Mouse (Mus musculus): ENCODE measurements at regions not wholly inside any gene's neighbourhood (a gene's known extent, or its start where the extent isn't known, plus 50 kb on each side); places are given as distances from the start of the nearest gene placed in this dataset.

GRCm38 (mm10) chr16:25042669-25043440 lies 243.8 kb upstream of the Tprg start:
- Histone ChIP-seq H3K36me3 (ENCODE audit: control insufficient read depth, insufficient read depth, low read length, poor library complexity, severe bottlenecking) (no peaks in the 10 kb centered on the region), H3K4me3 (ENCODE audit: insufficient read depth in 1 of 2, low read depth in 1 of 2, low read length in 2 of 2, poor library complexity in 1 of 2, severe bottlenecking in 1 of 2) (no peak overlapping the region), H3K4me1 (ENCODE audit: control insufficient read depth in 2 of 2, insufficient read depth in 2 of 2, low read length in 2 of 2, poor library complexity in 1 of 2) (peaks cover 15 to 26% of the 10 kb centered on the region in 2 experiments; a peak in 3 of 4 replicates), H3K9ac (ENCODE audit: insufficient read depth, low read depth, low read length, poor library complexity, severe bottlenecking) (no peak overlapping the region), H3K9me3 (ENCODE audit: control insufficient read depth, insufficient read depth, low read depth, low read length) (no peaks in the 10 kb centered on the region), H3K27ac (ENCODE audit: insufficient read depth, low read depth, low read length, poor library complexity, severe bottlenecking) (no peak overlapping the region)
- no peak for TF ChIP-seq MAFK (IDR thresholded peaks at IDR 0.05; ENCODE audit: insufficient read depth, low read depth, low read length)
- TF ChIP-seq CHD2 (IDR thresholded peaks at IDR 0.05; ENCODE audit: low read depth, low read length) = no peak
- no peak for TF ChIP-seq ZNF384 (IDR thresholded peaks at IDR 0.05; ENCODE audit: low read depth, low read length)
- no peak for TF ChIP-seq HCFC1 (IDR thresholded peaks at IDR 0.05; ENCODE audit: borderline replicate concordance, insufficient read depth, low read length)
- no peak for TF ChIP-seq ZC3H11A (IDR thresholded peaks at IDR 0.05; ENCODE audit: borderline replicate concordance, low read depth, low read length)
- in situ Hi-C loops (cut with MboI; ENCODE audit: low sequenced_read_pairs in 2 of 2, unreplicated experiment in 2 of 2) = no loop called here
- DNase-seq (ENCODE audit: low read depth, low spot score) = no peak

- Histone ChIP-seq H3K27ac (ENCODE audit: insufficient read depth, low read depth, low read length, poor library complexity, severe bottlenecking) (no peak overlapping the region), H3K36me3 (ENCODE audit: control insufficient read depth, insufficient read depth, low read length, poor library complexity, severe bottlenecking) (no peaks in the 10 kb centered on the region), H3K4me1 (ENCODE audit: control insufficient read depth in 2 of 2, insufficient read depth in 2 of 2, low read length in 2 of 2, poor library complexity in 1 of 2) (peaks cover 15 to 22% of the 10 kb centered on the region in 2 experiments; a peak in 3 of 4 replicates), H3K9me3 (ENCODE audit: control insufficient read depth, insufficient read depth, low read depth, low read length) (no peaks in the 10 kb centered on the region), H3K4me3 (ENCODE audit: insufficient read depth in 1 of 2, low read depth in 1 of 2, low read length in 2 of 2, poor library complexity in 1 of 2, severe bottlenecking in 1 of 2) (no peak overlapping the region), H3K9ac (ENCODE audit: insufficient read depth, low read depth, low read length, poor library complexity, severe bottlenecking) (no peak overlapping the region)
- in situ Hi-C loops (cut with MboI; ENCODE audit: low sequenced_read_pairs in 2 of 2, unreplicated experiment in 2 of 2) = no loop called here
- no peak for TF ChIP-seq MAFK (IDR thresholded peaks at IDR 0.05; ENCODE audit: insufficient read depth, low read depth, low read length)
- no peak for TF ChIP-seq ZNF384 (IDR thresholded peaks at IDR 0.05; ENCODE audit: low read depth, low read length)
- no peak for TF ChIP-seq CHD2 (IDR thresholded peaks at IDR 0.05; ENCODE audit: low read depth, low read length)
- no peak for TF ChIP-seq HCFC1 (IDR thresholded peaks at IDR 0.05; ENCODE audit: borderline replicate concordance, insufficient read depth, low read length)
- TF ChIP-seq ZC3H11A (IDR thresholded peaks at IDR 0.05; ENCODE audit: borderline replicate concordance, low read depth, low read length) = no peak
- DNase-seq (ENCODE audit: low read depth, low spot score) = no peak
Observed at GRCm38 (mm10) chr16:25044637-25045036, 242.0 kb upstream of the Tprg start.

- TF ChIP-seq ZNF384 (IDR thresholded peaks at IDR 0.05; ENCODE audit: low read depth, low read length) (no peak), CHD2 (IDR thresholded peaks at IDR 0.05; ENCODE audit: low read depth, low read length) (no peak), HCFC1 (IDR thresholded peaks at IDR 0.05; ENCODE audit: borderline replicate concordance, insufficient read depth, low read length) (no peak), ZC3H11A (IDR thresholded peaks at IDR 0.05; ENCODE audit: borderline replicate concordance, low read depth, low read length) (no peak), MAFK (IDR thresholded peaks at IDR 0.05; ENCODE audit: insufficient read depth, low read depth, low read length) (no peak)
- Histone ChIP-seq H3K9ac (ENCODE audit: insufficient read depth, low read depth, low read length, poor library complexity, severe bottlenecking) (no peak overlapping the region), H3K4me3 (ENCODE audit: insufficient read depth in 1 of 2, low read depth in 1 of 2, low read length in 2 of 2, poor library complexity in 1 of 2, severe bottlenecking in 1 of 2) (no peak overlapping the region), H3K36me3 (ENCODE audit: control insufficient read depth, insufficient read depth, low read length, poor library complexity, severe bottlenecking) (no peaks in the 10 kb centered on the region), H3K9me3 (ENCODE audit: control insufficient read depth, insufficient read depth, low read depth, low read length) (no peaks in the 10 kb centered on the region), H3K4me1 (ENCODE audit: control insufficient read depth in 2 of 2, insufficient read depth in 2 of 2, low read length in 2 of 2, poor library complexity in 1 of 2) (peaks cover 5 to 6% of the 10 kb centered on the region in 2 experiments; a peak in 3 of 4 replicates), H3K27ac (ENCODE audit: insufficient read depth, low read depth, low read length, poor library complexity, severe bottlenecking) (no peak overlapping the region)
- in situ Hi-C loops (cut with MboI; ENCODE audit: low sequenced_read_pairs in 2 of 2, unreplicated experiment in 2 of 2) = no loop called here
- DNase-seq (ENCODE audit: low read depth, low spot score) = no peak
Observed at GRCm38 (mm10) chr16:25047726-25048125, 238.9 kb upstream of the Tprg start.

GRCm38 (mm10) chr16:25049928-25050510 lies 236.6 kb upstream of the Tprg start:
- DNase-seq (ENCODE audit: low read depth, low spot score) = no peak

More at GRCm38 (mm10) chr16:25049928-25050510, 236.6 kb upstream of the Tprg start:
- TF ChIP-seq ZC3H11A (IDR thresholded peaks at IDR 0.05; ENCODE audit: borderline replicate concordance, low read depth, low read length) (no peak), MAFK (IDR thresholded peaks at IDR 0.05; ENCODE audit: insufficient read depth, low read depth, low read length) (peak; percentile 92)
- Histone ChIP-seq H3K27ac (ENCODE audit: insufficient read depth, low read depth, low read length, poor library complexity, severe bottlenecking) (no peak overlapping the region), H3K4me3 (ENCODE audit: insufficient read depth in 1 of 2, low read depth in 1 of 2, low read length in 2 of 2, poor library complexity in 1 of 2, severe bottlenecking in 1 of 2) (no peak overlapping the region), H3K9ac (ENCODE audit: insufficient read depth, low read depth, low read length, poor library complexity, severe bottlenecking) (no peak overlapping the region), H3K9me3 (ENCODE audit: control insufficient read depth, insufficient read depth, low read depth, low read length) (no peaks in the 10 kb centered on the region), H3K4me1 (ENCODE audit: control insufficient read depth in 2 of 2, insufficient read depth in 2 of 2, low read length in 2 of 2, poor library complexity in 1 of 2) (peaks cover 2 to 6% of the 10 kb centered on the region in 2 experiments; a peak in 1 of 4 replicates), H3K36me3 (ENCODE audit: control insufficient read depth, insufficient read depth, low read length, poor library complexity, severe bottlenecking) (no peaks in the 10 kb centered on the region)
- in situ Hi-C loops (cut with MboI; ENCODE audit: low sequenced_read_pairs in 2 of 2, unreplicated experiment in 2 of 2) = loop anchor here in 1 of 2 experiments (25.0 kb wide), 1 partner anchor 1063 kb away; the partner anchor contains the start of genes Bcl6 and Gm37419
